Mouse (Mus musculus) duodenum, adult 2 months (tissue): Measurements from ENCODE around the gene Gm21866. TPM values are rescaled to one million over a fixed set of nuclear protein-coding genes. Genes with fewer than 3 reads are reported as not detected.

Source experiments
- polyA plus RNA-seq: library from polyadenylated mRNA; depleted of rRNA; stranded (reverse); fragments of >200 nt; gene quantifications from 2 replicates; pipeline ENCODE4 v1.2.3, GENCODE M21; 2012; ENCODE audit warnings: low replicate concordance; rRNA removed

Gene Gm21866
- polyA plus RNA-seq: not detected in 2 replicates

GRCm38 (mm10) chrY:13465479-13465878 is at the start of gene Gm21866:
Gene Gm21866 (minus strand): TSS chrY:13465579.

GRCm38 (mm10) chrY:13493726-13494125 is 28.3 kb upstream of the Gm21866 start, which contains the start of gene Gm20773:
Gene Gm20773 (plus strand): TSS chrY:13494026.

Other genes with a start within 250 kb of the Gm21866 start
- not detected in 2 replicates for gene Gm21828, start 241.7 kb downstream of the Gm21866 start, polyA plus RNA-seq
- not detected in 2 replicates for gene Gm21440, start 213.2 kb downstream of the Gm21866 start, polyA plus RNA-seq
- gene Gm21454, start 213.1 kb downstream of the Gm21866 start, polyA plus RNA-seq: not detected in 2 replicates
- gene Gm21725, start 116.5 kb downstream of the Gm21866 start, polyA plus RNA-seq: not detected in 2 replicates
- not detected in 2 replicates for gene Gm20773, start 28.4 kb upstream of the Gm21866 start, polyA plus RNA-seq